Mouse (Mus musculus): Measurements from ENCODE around the gene Smtnl2.

DNA sequence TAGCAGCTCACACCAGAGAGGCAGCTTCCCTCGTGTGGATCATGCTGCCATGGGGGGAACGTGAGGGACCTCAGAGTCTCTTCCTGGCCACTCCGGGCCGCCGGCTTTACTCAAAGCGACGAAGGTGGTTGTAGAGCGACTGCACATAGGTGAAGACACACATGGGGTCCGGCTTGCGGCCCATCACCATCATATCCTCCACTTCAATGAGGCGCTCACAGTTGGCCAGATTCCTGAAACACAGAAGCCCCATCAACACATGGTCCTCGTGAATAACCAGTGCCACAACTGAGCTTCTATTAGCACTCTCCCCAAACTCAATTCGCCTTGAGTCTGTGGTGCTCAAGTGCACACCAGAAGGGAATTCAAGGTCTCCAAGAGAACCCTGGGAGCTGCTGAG lies 20.3 kb downstream of the Smtnl2 start:
- TF ChIP-seq CTCF (conservative IDR thresholded peaks at IDR 0.05; ENCODE audit: insufficient read depth, insufficient read length, low read depth, low read length) (no peak), POLR2A (IDR thresholded peaks at IDR 0.05; ENCODE audit: low read depth, low read length) (no peak)
